ENCODE assay signal across 8 mouse cellular contexts in genomic region chr15:79347165-79347844, GRCm38 (mm10). TPM values are rescaled to one million over a fixed set of nuclear protein-coding genes. Genes with fewer than 3 reads are reported as not detected.
DNase-seq lines count a peak whose midpoint lies in the region; ATAC-seq and TF ChIP-seq lines count a peak whose summit lies in the region.

No protein-coding gene starts in this region.

- intact Hi-C loops in left cerebral cortex, postnatal 10 days (cut with DNase I): no loop called here

- H3K4me1 ChIP-seq in cortical plate, adult 2 months (ENCODE audit: control insufficient read depth, insufficient read depth, low read length): peaks cover 2% of the 10 kb centered on the region; the same call in 1 of the 2 replicates

- peak; percentile 66 for ATAC-seq in inflammation-experienced regulatory T-cells, adult 6 months
- peak; percentile 71 for ATAC-seq in megakaryocyte progenitor cell, adult 5-6 weeks (replicated peaks; ENCODE audit: poor library complexity)

- DNase-seq in adipocyte (ENCODE audit: low spot score): peak; percentile 79
- peak; percentile 90 for DNase-seq in gastrocnemius, postnatal 10 days
- peak; percentile 90 to 94 for DNase-seq in left cerebral cortex, postnatal 10 days (ENCODE audit: extremely low spot score in 1 of 2, low spot score in 2 of 2)
- DNase-seq in right cerebral cortex, postnatal 14 days: peak; percentile 90
- peak; percentile 85 to 89 for DNase-seq in urinary bladder, postnatal 36 days (ENCODE audit: low spot score in 2 of 2)

- no peak for TF ChIP-seq POLR2A in cortical plate, adult 2 months (IDR thresholded peaks at IDR 0.05; ENCODE audit: extremely low read depth, insufficient read depth, low read length)

- no peak for TF ChIP-seq CTCF in cortical plate, adult 2 months (IDR thresholded peaks at IDR 0.05; ENCODE audit: extremely low read depth, insufficient read depth, low read length)

- H3K4me3 ChIP-seq in cortical plate, adult 2 months (ENCODE audit: insufficient read depth, low read length): peak overlapping the region; percentile 53

- H3K27ac ChIP-seq in cortical plate, adult 2 months (ENCODE audit: insufficient read depth, low read length): no peak overlapping the region; the same call in 1 of the 2 replicates

RNA-seq across cellular contexts. Expression of gene Maff, which starts 0.9 kb away (rescaled TPM):
- 0.71 and 0.78 TPM in 2 replicates for polyA plus RNA-seq in cortical plate, adult 2 months (2012; rRNA removed)
- 1 to 10 TPM; 2.0 to 2.6 TPM for total RNA-seq in gastrocnemius, postnatal 10 days (2021)
- 1 to 10 TPM in 2 of 3 experiments, under 1 TPM in 1; 0.84 to 5.5 (median 1.5) TPM for polyA plus RNA-seq in inflammation-experienced regulatory T-cells, adult 6 months (2017; shearing (Covaris generic))
- 1 to 10 TPM; 1.3 to 3.1 TPM for total RNA-seq in left cerebral cortex, postnatal 10 days (2021)
- 3.2 and 3.9 TPM in 2 replicates for total RNA-seq in megakaryocyte progenitor cell, adult 5-6 weeks (2015)
- 1.5 and 1.7 TPM in 2 replicates for total RNA-seq in megakaryocyte progenitor cell, adult 5-6 weeks (2017)

RNA-seq across cellular contexts. Expression of gene Pla2g6, which starts 19.1 kb away (rescaled TPM):
- 27.4 and 28.9 TPM in 2 replicates for polyA plus RNA-seq in cortical plate, adult 2 months (2012; rRNA removed)
- 1 to 10 TPM; 9.2 to 9.8 TPM for total RNA-seq in gastrocnemius, postnatal 10 days (2021)
- 10 to 100 TPM; 12.5 to 18.4 (median 15.1) TPM for polyA plus RNA-seq in inflammation-experienced regulatory T-cells, adult 6 months (2017; shearing (Covaris generic))
- total RNA-seq in left cerebral cortex, postnatal 10 days (2021): 10 to 100 TPM; 21.9 to 22.3 TPM
- total RNA-seq in megakaryocyte progenitor cell, adult 5-6 weeks (2015): 6.9 and 8.4 TPM in 2 replicates
- 6.6 and 6.9 TPM in 2 replicates for total RNA-seq in megakaryocyte progenitor cell, adult 5-6 weeks (2017)

RNA-seq across cellular contexts. Expression of gene Tmem184b, which starts 56.1 kb away (rescaled TPM):
- 69.6 and 75.6 TPM in 2 replicates for polyA plus RNA-seq in cortical plate, adult 2 months (2012; rRNA removed)
- total RNA-seq in gastrocnemius, postnatal 10 days (2021): 10 to 100 TPM; 42.0 to 47.5 TPM
- 10 to 100 TPM in 1 of 3 experiments, 1 to 10 TPM in 2; 8.2 to 12.8 (median 9.2) TPM for polyA plus RNA-seq in inflammation-experienced regulatory T-cells, adult 6 months (2017; shearing (Covaris generic))
- 10 to 100 TPM; 51.2 to 54.0 TPM for total RNA-seq in left cerebral cortex, postnatal 10 days (2021)
- total RNA-seq in megakaryocyte progenitor cell, adult 5-6 weeks (2015): 12.0 and 12.2 TPM in 2 replicates
- 4.0 and 4.3 TPM in 2 replicates for total RNA-seq in megakaryocyte progenitor cell, adult 5-6 weeks (2017)
